Mouse (Mus musculus) lung, postnatal 0 days (tissue): ENCODE measurements around the gene Ifit3. TPM values are rescaled to one million over a fixed set of nuclear protein-coding genes. Genes with fewer than 3 reads are reported as not detected.
A peak's percentile ranks its signal among the peaks of the same experiment; 100 is the strongest.

ENCODE experiments used
- ATAC-seq: fragments of 200-750 bp; cut with Nextera tagmentation; 2 replicates; pipeline ENCODE4 v1.8.0; 2017; ENCODE audit warnings: moderate library complexity
- DNase-seq: peaks from one replicate; pipeline ENCODE4 v3.0.0-alpha.2; 2016; ENCODE audit warnings: low spot score
- H3K27ac ChIP-seq: fragments of 300-500 bp; sonication (generic); 2 replicates; pipeline ENCODE4 v1.5.1; 2014; ENCODE audit warnings: antibody characterized with exemption, mild to moderate bottlenecking, low read length, mixed read lengths
- H3K27me3 ChIP-seq: fragments of 300-500 bp; sonication (generic); replicated peaks from 2 replicates; pipeline ENCODE4 v1.6.1; 2014; ENCODE audit warnings: low read length, mixed read lengths; ENCODE audit not compliant: insufficient read depth
- H3K36me3 ChIP-seq: fragments of 300-500 bp; sonication (generic); 2 replicates; pipeline ENCODE4 v1.6.1; 2014; ENCODE audit warnings: low read length, mixed read lengths; ENCODE audit not compliant: insufficient read depth
- H3K4me1 ChIP-seq: fragments of 300-500 bp; sonication (generic); 2 replicates; pipeline ENCODE4 v1.6.1; 2014; ENCODE audit warnings: antibody characterized with exemption, low read depth, low read length, mixed read lengths; ENCODE audit not compliant: insufficient read depth
- H3K4me2 ChIP-seq: fragments of 300-500 bp; sonication (generic); replicated peaks from 2 replicates; pipeline ENCODE4 v1.6.1; 2014; ENCODE audit warnings: low read depth, mild to moderate bottlenecking, low read length, moderate library complexity, mixed read lengths
- H3K4me3 ChIP-seq: fragments of 300-500 bp; sonication (generic); 2 replicates; pipeline ENCODE4 v1.5.1; 2014; ENCODE audit warnings: low read depth, low read length
- H3K9ac ChIP-seq: fragments of 300-500 bp; sonication (generic); replicated peaks from 2 replicates; pipeline ENCODE4 v1.6.1; 2014; ENCODE audit warnings: low read depth, mild to moderate bottlenecking
- H3K9me3 ChIP-seq: fragments of 300-500 bp; sonication (generic); 2 replicates; pipeline ENCODE4 v1.6.1; 2016; ENCODE audit warnings: low read length, mixed read lengths
- CTCF ChIP-seq: IDR thresholded peaks from 2 replicates; pipeline ENCODE4 v1.5.1; 2016; ENCODE audit warnings: antibody characterized with exemption, mild to moderate bottlenecking
- EP300 ChIP-seq: IDR thresholded peaks from 2 replicates; pipeline ENCODE4 v1.6.1; 2016; ENCODE audit warnings: antibody characterized with exemption, mild to moderate bottlenecking, control low read depth
- WGBS: fragments of 180-500 bp; shearing (Covaris S2); extraction: QIAGEN DNeasy Blood & Tissue Kit; methylation state at CpG from one replicate; pipeline ENCODE4 v1.1.7; 2014; 5-methylcytosine and 5-hydroxymethylcytosine counted together
- polyA plus RNA-seq: library from polyadenylated mRNA; unstranded; fragments of >200 nt; fragmentation: Nextera tagmentation; extraction: Ambion mirVana; gene quantifications from 2 replicates; pipeline ENCODE4 v1.2.1, GENCODE M21; 2015

Gene Ifit3
- polyA plus RNA-seq, 1 experiment from 2014 or later: 9.6 TPM

DNA sequence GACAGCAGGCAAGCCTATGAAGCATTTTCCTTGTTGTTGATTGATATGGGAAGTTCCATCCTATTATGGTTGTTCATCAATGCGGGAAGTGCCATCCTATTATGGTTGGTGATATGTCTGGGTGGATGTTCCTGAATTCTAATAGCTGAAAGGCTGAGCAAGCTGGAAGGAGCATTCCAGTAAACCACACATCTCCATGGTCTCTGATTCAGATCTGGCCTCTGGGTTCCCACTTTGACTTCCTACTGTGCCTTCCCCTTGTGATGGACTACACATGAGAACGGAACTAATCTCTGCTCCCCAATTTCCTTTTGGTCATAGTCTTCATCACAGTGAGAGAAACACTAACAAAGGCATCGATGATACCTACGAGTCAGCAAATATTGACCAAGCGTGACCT, 37.5 kb downstream of the Ifit3 start:
- H3K27ac ChIP-seq: no peak overlapping the region
- H3K9ac ChIP-seq: no peak overlapping the region
- H3K36me3 ChIP-seq: no peaks in the 10 kb centered on the region
- no peak for DNase-seq
- 74% methylated on average over 5 of the region's 5 CpGs for WGBS
- H3K4me2 ChIP-seq: no peak overlapping the region
- no peak overlapping the region for H3K4me3 ChIP-seq
- no peak for ATAC-seq
- H3K27me3 ChIP-seq: no peaks in the 10 kb centered on the region
- TF ChIP-seq EP300 (no peak), CTCF (no peak)
- H3K9me3 ChIP-seq: no peaks in the 10 kb centered on the region
- H3K4me1 ChIP-seq: no peaks in the 10 kb centered on the region

DNA sequence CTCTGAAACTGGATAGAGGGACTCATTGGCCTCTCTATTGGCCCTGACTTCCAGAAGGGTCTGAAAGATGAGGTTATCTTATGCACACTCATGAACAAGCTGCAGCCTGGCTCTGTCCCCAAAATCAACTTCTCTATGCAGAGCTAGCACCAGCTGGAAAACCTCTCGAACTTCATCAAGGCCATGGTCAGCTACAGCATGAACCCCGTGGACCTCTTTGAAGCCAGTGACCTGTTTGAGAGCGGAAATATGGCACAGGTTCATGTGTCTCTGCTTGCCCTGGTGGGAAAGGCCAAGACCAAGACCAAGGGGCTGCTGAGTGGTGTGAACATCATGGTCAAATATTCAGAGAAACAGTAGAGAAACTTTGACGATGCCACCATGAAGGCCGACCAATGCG, 40.5 kb downstream of the Ifit3 start:
- ATAC-seq (no peak), DNase-seq (no peak)
- H3K27me3 ChIP-seq: no peaks in the 10 kb centered on the region
- no peaks in the 10 kb centered on the region for H3K4me1 ChIP-seq
- H3K4me2 ChIP-seq: no peak overlapping the region
- H3K9ac ChIP-seq: no peak overlapping the region
- H3K36me3 ChIP-seq: no peaks in the 10 kb centered on the region
- H3K4me3 ChIP-seq: no peak overlapping the region
- 88% methylated on average over 6 of the region's 6 CpGs for WGBS
- no peak overlapping the region for H3K27ac ChIP-seq
- TF ChIP-seq EP300: no peak
- TF ChIP-seq CTCF: no peak
- H3K9me3 ChIP-seq: no peaks in the 10 kb centered on the region

DNA sequence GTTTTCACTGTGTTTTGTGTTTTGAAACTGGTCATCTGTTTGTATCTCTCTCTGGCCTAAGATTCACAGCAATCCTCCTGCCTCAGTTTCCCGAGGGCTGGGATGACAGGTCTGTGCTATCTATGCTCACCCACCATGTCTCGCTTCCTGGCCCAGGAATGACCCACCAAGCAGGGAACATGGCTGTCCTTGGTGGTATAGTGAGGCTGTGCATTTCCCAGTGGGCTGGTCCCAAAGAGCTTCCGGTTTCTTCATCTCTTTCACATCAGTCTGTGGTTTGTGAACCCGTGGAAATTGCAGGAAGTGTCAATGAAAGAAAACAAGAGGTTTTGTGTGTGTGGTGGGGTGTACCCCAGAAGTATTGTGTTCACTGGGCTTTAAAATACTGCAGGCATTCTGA, 41.3 kb downstream of the Ifit3 start:
- Histone ChIP-seq H3K27me3 (no peaks in the 10 kb centered on the region), H3K4me3 (no peak overlapping the region), H3K27ac (no peak overlapping the region), H3K9ac (no peak overlapping the region), H3K4me1 (no peaks in the 10 kb centered on the region), H3K4me2 (no peak overlapping the region), H3K36me3 (no peaks in the 10 kb centered on the region), H3K9me3 (no peaks in the 10 kb centered on the region)
- ATAC-seq (no peak), DNase-seq (no peak)
- 76% methylated on average over 4 of the region's 4 CpGs for WGBS
- TF ChIP-seq EP300: no peak
- no peak for TF ChIP-seq CTCF

DNA sequence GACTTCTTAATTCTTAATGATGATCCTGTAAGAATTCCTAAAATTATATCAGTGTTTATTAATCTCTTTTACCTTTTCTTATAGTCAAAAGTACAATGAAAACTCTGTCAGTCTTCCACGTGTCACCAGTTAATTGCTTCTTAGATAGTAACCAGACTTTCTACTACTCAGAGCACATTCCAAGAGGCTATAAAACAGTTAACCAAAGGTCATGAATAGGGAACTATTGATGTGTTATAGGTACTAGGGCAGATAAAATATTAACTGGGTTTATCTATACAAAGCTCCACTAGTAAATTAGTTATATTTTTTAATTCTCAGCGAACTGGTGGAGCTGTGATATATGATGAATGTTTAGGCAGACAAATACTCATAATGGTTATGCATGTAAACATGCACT, 44.2 kb downstream of the Ifit3 start:
- Histone ChIP-seq H3K9me3 (no peaks in the 10 kb centered on the region), H3K9ac (no peak overlapping the region), H3K36me3 (no peaks in the 10 kb centered on the region), H3K4me1 (no peaks in the 10 kb centered on the region), H3K27me3 (no peaks in the 10 kb centered on the region), H3K4me2 (no peak overlapping the region), H3K27ac (no peak overlapping the region), H3K4me3 (no peak overlapping the region)
- TF ChIP-seq CTCF (no peak), EP300 (no peak)
- DNase-seq (no peak), ATAC-seq (no peak)
- WGBS: 80% methylated on average over 2 of the region's 2 CpGs

DNA sequence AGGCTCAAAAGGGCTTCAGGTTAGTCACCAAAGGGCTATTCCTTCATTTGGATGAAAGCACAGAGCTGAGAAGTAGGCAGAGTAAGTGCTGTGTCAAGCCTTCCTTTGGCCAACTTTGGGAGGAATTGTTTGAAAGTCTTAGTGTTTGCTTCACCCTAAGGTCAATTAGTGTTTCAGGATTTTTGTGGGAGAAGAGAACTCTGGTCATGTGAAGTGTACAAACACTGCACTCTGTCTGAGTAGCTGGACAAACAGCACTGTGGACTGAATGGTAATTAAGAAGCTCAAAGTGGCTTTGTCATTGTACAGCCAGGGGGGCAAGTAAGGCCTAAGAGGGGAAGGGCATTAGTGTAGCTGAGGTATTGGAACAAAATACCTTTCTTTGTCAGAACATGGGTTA, 48.2 kb downstream of the Ifit3 start:
- Histone ChIP-seq H3K4me2 (no peak overlapping the region), H3K9me3 (no peaks in the 10 kb centered on the region), H3K9ac (no peak overlapping the region), H3K36me3 (no peaks in the 10 kb centered on the region), H3K4me1 (no peaks in the 10 kb centered on the region), H3K4me3 (no peak overlapping the region), H3K27me3 (no peaks in the 10 kb centered on the region), H3K27ac (no peak overlapping the region)
- peak; percentile 97 for ATAC-seq
- DNase-seq: peak; percentile 91
- TF ChIP-seq EP300 (peak; percentile 97), CTCF (no peak)

DNA sequence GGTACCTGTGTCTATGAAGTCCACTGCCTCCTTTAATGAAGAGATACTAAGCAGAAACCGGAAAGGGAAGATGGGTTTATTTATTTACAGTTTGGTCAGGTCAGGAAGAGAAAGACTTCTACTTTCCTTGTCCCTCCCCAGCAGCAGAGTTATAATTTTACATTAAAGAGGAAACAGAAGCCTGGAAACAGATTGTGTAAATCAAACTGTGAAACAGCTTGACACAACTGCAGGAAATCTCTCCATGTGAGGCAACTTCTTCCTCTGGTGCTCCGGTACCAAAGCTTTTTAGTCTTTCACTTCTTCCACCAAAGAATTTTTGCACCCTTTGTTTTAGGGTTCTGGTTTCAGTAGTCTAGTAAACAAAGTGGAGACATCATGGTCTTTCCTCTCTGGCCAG, 50.2 kb downstream of the Ifit3 start:
- no peak overlapping the region for H3K27ac ChIP-seq
- no peak overlapping the region for H3K4me2 ChIP-seq
- no peaks in the 10 kb centered on the region for H3K27me3 ChIP-seq
- no peaks in the 10 kb centered on the region for H3K4me1 ChIP-seq
- TF ChIP-seq EP300: no peak
- no peak for TF ChIP-seq CTCF
- H3K36me3 ChIP-seq: no peaks in the 10 kb centered on the region
- H3K9me3 ChIP-seq: no peaks in the 10 kb centered on the region
- no peak overlapping the region for H3K9ac ChIP-seq
- H3K4me3 ChIP-seq: no peak overlapping the region
- DNase-seq (no peak), ATAC-seq (no peak)
- 44% methylated on average over 2 of the region's 2 CpGs for WGBS

DNA sequence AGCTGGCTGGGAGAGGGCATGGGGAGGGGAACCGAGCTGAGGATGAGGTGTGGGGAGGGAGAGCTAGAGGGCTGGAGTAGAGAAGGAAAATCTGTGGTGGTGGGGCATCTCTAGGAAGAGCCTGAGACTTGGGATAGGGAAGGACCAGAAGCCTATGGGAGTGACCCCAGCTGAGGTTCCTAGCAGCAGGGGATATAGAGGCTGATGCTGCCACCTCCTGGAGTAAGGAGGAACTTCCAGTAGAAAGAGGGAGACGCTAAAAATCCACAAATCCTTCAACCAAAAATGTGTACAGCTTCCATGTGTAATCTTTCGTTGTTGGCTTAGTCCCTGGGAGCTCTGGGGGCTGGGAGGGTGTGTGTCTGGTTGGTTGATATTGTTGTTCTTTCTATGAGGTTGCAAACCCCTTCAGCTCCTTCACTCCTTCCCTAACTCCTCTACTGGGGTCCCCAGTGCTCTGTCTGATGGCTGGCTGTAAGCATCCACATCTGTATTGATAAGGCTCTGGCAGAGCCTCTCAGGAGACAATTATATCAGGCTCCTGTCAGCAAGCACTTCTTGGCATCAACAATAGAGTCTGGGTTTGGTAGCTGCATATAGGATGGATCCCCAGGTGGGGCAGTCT, 53.7 kb downstream of the Ifit3 start:
- no peaks in the 10 kb centered on the region for H3K9me3 ChIP-seq
- no peak overlapping the region for H3K27ac ChIP-seq
- no peak overlapping the region for H3K9ac ChIP-seq
- H3K27me3 ChIP-seq: no peaks in the 10 kb centered on the region
- no peaks in the 10 kb centered on the region for H3K36me3 ChIP-seq
- no peak overlapping the region for H3K4me3 ChIP-seq
- DNase-seq: peak; percentile 79
- no peak for TF ChIP-seq EP300
- TF ChIP-seq CTCF: peak; percentile 89
- no peaks in the 10 kb centered on the region for H3K4me1 ChIP-seq
- 6% methylated on average over 3 of the region's 3 CpGs for WGBS
- ATAC-seq: peak; percentile 68
- no peak overlapping the region for H3K4me2 ChIP-seq

Other genes with a start within 250 kb of the Ifit3 start
- gene Ch25h, start 108.4 kb upstream of the Ifit3 start, polyA plus RNA-seq: 1.2 and 1.7 TPM in 2 replicates
- 46.4 and 54.9 TPM in 2 replicates for gene Lipa, start 56.1 kb upstream of the Ifit3 start, polyA plus RNA-seq
- 9.1 and 10.7 TPM in 2 replicates for gene Ifit2, start 32.8 kb upstream of the Ifit3 start, polyA plus RNA-seq
- 0.90 and 1.1 TPM in 2 replicates for gene Ifit1bl1, start 18.4 kb downstream of the Ifit3 start, polyA plus RNA-seq
- gene Ifit3b, start 24.4 kb downstream of the Ifit3 start, polyA plus RNA-seq: 2.0 and 2.3 TPM in 2 replicates
- 0.46 and 0.54 TPM in 2 replicates for gene Ifit1bl2, start 57.2 kb downstream of the Ifit3 start, polyA plus RNA-seq
- 2.7 and 3.8 TPM in 2 replicates for gene Ifit1, start 57.3 kb downstream of the Ifit3 start, polyA plus RNA-seq
- 8.4 and 9.4 TPM in 2 replicates for gene Slc16a12, start 163.8 kb downstream of the Ifit3 start, polyA plus RNA-seq